9 mouse cellular contexts compared by ENCODE assay signal in the genomic region with DNA sequence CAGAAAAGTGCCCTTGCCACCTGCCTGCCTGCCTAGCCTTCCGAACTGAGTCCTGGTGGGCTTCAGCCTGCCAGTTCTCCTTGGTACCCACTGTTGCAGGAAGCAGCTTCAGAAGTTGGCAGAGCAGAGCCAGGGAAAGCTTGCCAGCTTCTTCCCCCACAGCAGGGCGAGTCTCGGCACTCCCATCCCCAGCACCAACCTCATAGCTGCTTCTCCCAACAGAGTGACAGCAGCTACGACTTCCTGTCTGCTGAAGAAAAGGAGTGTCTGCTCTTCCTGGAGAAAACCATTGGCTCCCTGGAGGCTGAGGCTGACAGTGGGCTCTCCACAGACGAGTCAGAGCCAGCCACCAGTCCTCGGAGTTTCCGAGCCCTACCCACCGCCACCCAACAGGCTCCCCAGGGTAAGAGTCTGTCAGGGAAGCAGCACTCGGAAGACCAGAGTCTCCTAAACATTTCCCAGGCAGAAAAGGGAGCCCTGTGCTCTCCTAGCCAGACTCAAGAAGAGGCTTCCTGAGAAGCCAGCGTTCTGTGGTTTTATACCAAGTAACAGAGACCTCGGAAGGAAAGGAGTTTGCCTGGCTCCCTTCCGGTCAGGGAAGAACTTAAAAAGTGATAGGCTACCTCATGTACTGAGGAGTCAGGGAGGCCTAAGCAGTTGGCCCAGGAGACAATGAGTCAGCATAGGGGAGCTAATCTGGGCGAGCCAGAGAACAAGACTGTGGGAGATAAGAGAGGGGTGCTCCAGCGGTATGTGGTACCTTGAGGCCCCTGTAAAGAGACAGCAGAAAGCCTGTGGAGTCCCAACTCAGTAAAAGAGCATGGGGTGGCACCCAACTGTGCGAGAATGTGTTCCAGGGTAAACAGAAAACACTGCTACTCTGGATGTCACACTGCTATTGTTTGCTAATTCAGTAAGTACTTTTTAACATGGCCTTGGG. TPM values are rescaled to one million over a fixed set of nuclear protein-coding genes. Genes with fewer than 3 reads are reported as not detected.
DNase-seq lines count a peak whose midpoint lies in the region; ATAC-seq and TF ChIP-seq lines count a peak whose summit lies in the region.
"Had no signal": no experiment of that assay in that cellular context is flagged by ENCODE, and none has a peak within 500 bp of the region (broad histone marks: within the 10 kb centered on the region; RNA-seq: fewer than 3 reads in every experiment).

No protein-coding gene starts in this region.

- no peaks in the 10 kb centered on the region for H3K9me3 ChIP-seq in G1E (replicated peaks)
- no peaks in the 10 kb centered on the region for H3K9me3 ChIP-seq in forebrain, embryonic 11.5 days (ENCODE audit: control insufficient read depth, low read length)

- H3K4me3 ChIP-seq in G1E (ENCODE audit: low read depth, low read length) = peak overlapping the region; percentile 75
- H3K4me3 ChIP-seq in forebrain, embryonic 11.5 days (ENCODE audit: low read depth, low read length) = no peak overlapping the region

- intact Hi-C loops in heart, postnatal 25 days (cut with DNase I) = no loop called here

- peak; percentile 86 for ATAC-seq in G1E (ENCODE audit: extremely low read depth, insufficient number of reproducible peaks, low FRiP score, poor library complexity, severe bottlenecking)
- ATAC-seq in forebrain, embryonic 11.5 days (replicated peaks; ENCODE audit: low FRiP score) = peak; percentile 54; the same call in 1 of the 2 replicates
- no peak for ATAC-seq in CD4-positive, CD25-positive, alpha-beta regulatory T cell, adult 4 months

- peak; percentile 91 for DNase-seq in heart, adult 11 months
- no peak for DNase-seq in heart, postnatal 25 days (ENCODE audit: low spot score)
- peak; percentile 97 for DNase-seq in G1E (ENCODE audit: low spot score)
- DNase-seq in forebrain, embryonic 11.5 days (ENCODE audit: low spot score) = no peak
- DNase-seq in layer of hippocampus, postnatal 10 days (ENCODE audit: low spot score in 2 of 2) = peak; percentile 41 to 59
- peak; percentile 51 to 67 for DNase-seq in lung, postnatal 4 days
- no peak for DNase-seq in adrenal gland, postnatal 36 days

- H3K4me2 ChIP-seq in forebrain, embryonic 11.5 days (ENCODE audit: low read depth, low read length, severe bottlenecking) = no peak overlapping the region

- peaks cover 18% of the 10 kb centered on the region for H3K36me3 ChIP-seq in G1E (replicated peaks)
- no peaks in the 10 kb centered on the region for H3K36me3 ChIP-seq in forebrain, embryonic 11.5 days (ENCODE audit: control insufficient read depth, insufficient read depth, low read length)

- TF ChIP-seq CTCF in G1E (IDR thresholded peaks at IDR 0.05; ENCODE audit: low read depth, low read length) = no peak

- no peak overlapping the region for H3K9ac ChIP-seq in forebrain, embryonic 11.5 days (ENCODE audit: low read length)

- H3K4me1 ChIP-seq in G1E (ENCODE audit: insufficient read depth, low read depth, low read length) = peaks cover 88% of the 10 kb centered on the region
- no peaks in the 10 kb centered on the region for H3K4me1 ChIP-seq in forebrain, embryonic 11.5 days (replicated peaks; ENCODE audit: control insufficient read depth, insufficient read depth, low read length)

- WGBS in forebrain, embryonic 11.5 days = 60% methylated on average over 15 of the region's 15 CpGs

- no peaks in the 10 kb centered on the region for H3K27me3 ChIP-seq in G1E (ENCODE audit: insufficient read depth, low read length)
- H3K27me3 ChIP-seq in forebrain, embryonic 11.5 days (ENCODE audit: control insufficient read depth, insufficient read depth, low read length) = no peaks in the 10 kb centered on the region

- peak overlapping the region; percentile 46 for H3K27ac ChIP-seq in forebrain, embryonic 11.5 days (ENCODE audit: low read depth, low read length)
- H3K27ac ChIP-seq: kidney, postnatal 0 days had no signal

RNA-seq across cellular contexts. Expression of gene AA986860, which starts 9.3 kb away (rescaled TPM):
- under 1 TPM; 0.31 to 0.64 TPM for total RNA-seq in heart, postnatal 25 days (2021)
- 3.5 and 8.6 TPM in 2 replicates for total RNA-seq in G1E (2014; fragmentation: Nextera tagmentation)
- total RNA-seq in G1E (2017) = 1.1 and 1.2 TPM in 2 replicates
- 1.1 and 1.2 TPM in 2 replicates for polyA plus RNA-seq in G1E (2012)
- 0.83 and 1.1 TPM in 2 replicates for polyA plus RNA-seq in forebrain, embryonic 11.5 days (2014; fragmentation: Nextera tagmentation; extraction: Ambion mirVana)
- under 1 TPM; 0.91 to 0.98 TPM for total RNA-seq in layer of hippocampus, postnatal 10 days (2021)
- polyA plus RNA-seq in CD4-positive, CD25-positive, alpha-beta regulatory T cell, adult 4 months (2017; shearing (Covaris generic)) = under 1 TPM in 1 of 2 experiments, not detected in 1; 0.15 TPM
- total RNA-seq in adrenal gland, postnatal 36 days (2021) = 10 to 100 TPM in 1 of 2 experiments, 1 to 10 TPM in 1; 2.7 to 13.1 TPM

RNA-seq across cellular contexts. Expression of gene Pfkfb2, which starts 12.0 kb away (rescaled TPM):
- total RNA-seq in heart, postnatal 25 days (2021) = 10 to 100 TPM; 64.4 to 69.2 TPM
- 42.4 and 47.1 TPM in 2 replicates for total RNA-seq in G1E (2014; fragmentation: Nextera tagmentation)
- 48.5 and 53.0 TPM in 2 replicates for total RNA-seq in G1E (2017)
- polyA plus RNA-seq in G1E (2012) = 7.0 and 12.5 TPM in 2 replicates
- polyA plus RNA-seq in forebrain, embryonic 11.5 days (2014; fragmentation: Nextera tagmentation; extraction: Ambion mirVana) = 7.3 and 8.6 TPM in 2 replicates
- total RNA-seq in layer of hippocampus, postnatal 10 days (2021) = 10 to 100 TPM; 49.8 to 51.9 TPM
- polyA plus RNA-seq in CD4-positive, CD25-positive, alpha-beta regulatory T cell, adult 4 months (2017; shearing (Covaris generic)) = 1 to 10 TPM; 2.2 to 5.2 TPM
- total RNA-seq in adrenal gland, postnatal 36 days (2021) = 10 to 100 TPM; 27.2 to 48.8 TPM

RNA-seq across cellular contexts. Expression of gene Yod1, which starts 23.9 kb away (rescaled TPM):
- total RNA-seq in heart, postnatal 25 days (2021) = 1 to 10 TPM; 4.6 to 5.8 TPM
- total RNA-seq in G1E (2014; fragmentation: Nextera tagmentation) (28.9 and 30.8 TPM in 2 replicates), G1E (2017) (18.3 and 21.3 TPM in 2 replicates)
- 1.7 and 2.7 TPM in 2 replicates for polyA plus RNA-seq in G1E (2012)
- 13.5 and 17.1 TPM in 2 replicates for polyA plus RNA-seq in forebrain, embryonic 11.5 days (2014; fragmentation: Nextera tagmentation; extraction: Ambion mirVana)
- 10 to 100 TPM; 10.6 to 10.7 TPM for total RNA-seq in layer of hippocampus, postnatal 10 days (2021)
- 10 to 100 TPM; 20.7 to 21.8 TPM for polyA plus RNA-seq in CD4-positive, CD25-positive, alpha-beta regulatory T cell, adult 4 months (2017; shearing (Covaris generic))
- total RNA-seq in adrenal gland, postnatal 36 days (2021) = 10 to 100 TPM in 1 of 2 experiments, 1 to 10 TPM in 1; 7.7 to 18.8 TPM

RNA-seq across cellular contexts. Expression of gene Gm29427, which starts 25.5 kb away (rescaled TPM):
- total RNA-seq in heart, postnatal 25 days (2021) = under 1 TPM in 1 of 2 experiments, not detected in 1; 0.23 TPM
- not detected in 2 replicates for total RNA-seq in G1E (2014; fragmentation: Nextera tagmentation)
- 0.33 and 0.41 TPM in 2 replicates for total RNA-seq in G1E (2017)
- polyA plus RNA-seq in G1E (2012) = not detected in 2 replicates
- not detected in 2 replicates for polyA plus RNA-seq in forebrain, embryonic 11.5 days (2014; fragmentation: Nextera tagmentation; extraction: Ambion mirVana)
- total RNA-seq in layer of hippocampus, postnatal 10 days (2021) = not detected
- not detected for polyA plus RNA-seq in CD4-positive, CD25-positive, alpha-beta regulatory T cell, adult 4 months (2017; shearing (Covaris generic))
- total RNA-seq in adrenal gland, postnatal 36 days (2021) = not detected
- polyA plus RNA-seq: kidney, postnatal 0 days had no signal

RNA-seq across cellular contexts. Expression of gene Fcamr, which starts 59.7 kb away (rescaled TPM):
- total RNA-seq in heart, postnatal 25 days (2021) = under 1 TPM; 0.48 to 0.70 TPM
- total RNA-seq in G1E (2014; fragmentation: Nextera tagmentation) = not detected in 2 replicates
- total RNA-seq in G1E (2017) = not detected in 2 replicates
- polyA plus RNA-seq in G1E (2012) = not detected in 2 replicates
- polyA plus RNA-seq in forebrain, embryonic 11.5 days (2014; fragmentation: Nextera tagmentation; extraction: Ambion mirVana) = not detected in 2 replicates
- total RNA-seq in layer of hippocampus, postnatal 10 days (2021) = not detected
- polyA plus RNA-seq in CD4-positive, CD25-positive, alpha-beta regulatory T cell, adult 4 months (2017; shearing (Covaris generic)) = under 1 TPM; 0.43 to 0.71 TPM
- not detected for total RNA-seq in adrenal gland, postnatal 36 days (2021)

Comparison
In these comparisons a context has a peak if more than half of its experiments do, and no peak if none do; other contexts are left out.
1. DNase-seq: peak in heart, adult 11 months (single experiment), G1E (single experiment), layer of hippocampus, postnatal 10 days (2 of 2) and lung, postnatal 4 days (2 of 2); none in heart, postnatal 25 days (single experiment), forebrain, embryonic 11.5 days (single experiment) and adrenal gland, postnatal 36 days (0 of 2).